Mouse (Mus musculus) embryonic facial prominence, embryonic 15.5 days (tissue): ENCODE measurements around the gene Sult6b2. TPM values are rescaled to one million over a fixed set of nuclear protein-coding genes. Genes with fewer than 3 reads are reported as not detected.

Experiments used
- ATAC-seq: fragments of 200-750 bp; cut with Nextera tagmentation; 2 replicates; pipeline ENCODE4 v1.8.0; 2017; ENCODE audit warnings: low read depth, moderate TSS enrichment; ENCODE audit not compliant: insufficient number of reproducible peaks, low FRiP score, low TSS enrichment
- H3K27ac ChIP-seq: fragments of 300-500 bp; sonication (generic); replicated peaks from 2 replicates; pipeline ENCODE4 v1.5.1; 2015; ENCODE audit warnings: mild to moderate bottlenecking, inconsistent platforms
- H3K27me3 ChIP-seq: fragments of 300-500 bp; sonication (generic); 2 replicates; pipeline ENCODE4 v1.6.1; 2015; ENCODE audit warnings: inconsistent platforms
- H3K36me3 ChIP-seq: fragments of 300-500 bp; sonication (generic); 2 replicates; pipeline ENCODE4 v1.6.1; 2015; ENCODE audit warnings: mild to moderate bottlenecking, inconsistent platforms
- H3K4me1 ChIP-seq: fragments of 300-500 bp; sonication (generic); 2 replicates; pipeline ENCODE4 v1.6.1; 2015; ENCODE audit warnings: inconsistent platforms
- H3K4me2 ChIP-seq: fragments of 300-500 bp; sonication (generic); replicated peaks from 2 replicates; pipeline ENCODE4 v1.6.1; 2015; ENCODE audit warnings: mild to moderate bottlenecking, inconsistent platforms
- H3K4me3 ChIP-seq: fragments of 300-500 bp; sonication (generic); replicated peaks from 2 replicates; pipeline ENCODE4 v1.5.1; 2015; ENCODE audit warnings: mild to moderate bottlenecking, inconsistent platforms
- H3K9ac ChIP-seq: fragments of 300-500 bp; sonication (generic); 2 replicates; pipeline ENCODE4 v1.6.1; 2015; ENCODE audit warnings: inconsistent platforms
- H3K9me3 ChIP-seq: fragments of 300-500 bp; sonication (generic); replicated peaks from 2 replicates; pipeline ENCODE4 v1.6.1; 2016; ENCODE audit warnings: inconsistent platforms
- WGBS: fragments of 180-500 bp; shearing (Covaris S2); methylation state at CpG from one replicate; pipeline ENCODE4 v1.1.7; 2015; 5-methylcytosine and 5-hydroxymethylcytosine counted together
- polyA plus RNA-seq: library from polyadenylated mRNA; unstranded; fragments of >200 nt; fragmentation: Nextera tagmentation; extraction: Ambion mirVana; gene quantifications from 2 replicates; pipeline ENCODE4 v1.2.1, GENCODE M21; 2015

Gene Sult6b2
- polyA plus RNA-seq, result not detected in 2 replicates

- Histone ChIP-seq H3K27me3 (no peaks in the 10 kb centered on the region), H3K9ac (no peak within 1 kb of the TSS), H3K9me3 (no peaks in the 10 kb centered on the region), H3K36me3 (no peaks in the 10 kb centered on the region), H3K4me1 (0 out of 2 replicates have a peak, but pooled peaks cover 7% of the 10 kb centered on the region), H3K27ac (no peak within 1 kb of the TSS), H3K4me2 (no peak within 1 kb of the TSS), H3K4me3 (no peak within 1 kb of the TSS)
- ATAC-seq, result no peak
These were observed at the start of gene Sult6b2 for GRCm38 (mm10) chr6:142804402-142804801. Gene Sult6b2 (minus strand): TSS chr6:142804502.

GRCm38 (mm10) chr6:142852419-142853377 lies 48.4 kb upstream of the Sult6b2 start:
- no peaks in the 10 kb centered on the region for H3K4me1 ChIP-seq
- 73% methylated on average over 6 of the region's 6 CpGs for WGBS
- H3K36me3 ChIP-seq, result no peaks in the 10 kb centered on the region
- no peaks in the 10 kb centered on the region for H3K27me3 ChIP-seq
- no peak overlapping the region for H3K4me3 ChIP-seq
- H3K9ac ChIP-seq, result no peak overlapping the region
- H3K4me2 ChIP-seq, result no peak overlapping the region
- no peaks in the 10 kb centered on the region for H3K9me3 ChIP-seq
- H3K27ac ChIP-seq, result no peak overlapping the region
- ATAC-seq, result no peak

DNA sequence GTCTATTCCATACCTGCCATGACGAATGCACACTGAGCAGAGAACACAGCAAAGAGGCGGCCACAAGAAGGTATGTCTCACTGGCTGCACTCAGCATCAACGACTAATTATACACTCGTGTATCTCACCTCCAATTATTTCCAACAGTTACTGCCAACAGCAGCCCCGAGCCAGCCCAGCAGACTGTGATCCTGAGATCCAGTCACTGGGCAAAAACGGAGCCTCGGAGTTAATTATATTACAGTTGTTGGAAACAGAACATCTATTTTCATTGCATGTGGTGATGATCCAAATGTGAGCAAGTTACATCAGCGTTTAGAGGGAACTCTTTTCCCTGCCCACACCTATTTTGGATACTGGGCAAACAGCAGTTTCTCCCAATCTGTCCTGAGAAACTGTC lies 46.1 kb upstream of the Sult6b2 start:
- Histone ChIP-seq H3K9me3 (no peaks in the 10 kb centered on the region), H3K27me3 (no peaks in the 10 kb centered on the region), H3K4me1 (no peaks in the 10 kb centered on the region), H3K4me3 (no peak overlapping the region), H3K9ac (no peak overlapping the region), H3K36me3 (no peaks in the 10 kb centered on the region), H3K4me2 (no peak overlapping the region), H3K27ac (no peak overlapping the region)
- no peak for ATAC-seq
- WGBS, result 72% methylated on average over 8 of the region's 8 CpGs

GRCm38 (mm10) chr6:142849326-142849725 lies 45.0 kb upstream of the Sult6b2 start:
- H3K4me3 ChIP-seq, result no peak overlapping the region
- H3K9me3 ChIP-seq, result no peaks in the 10 kb centered on the region
- no peaks in the 10 kb centered on the region for H3K4me1 ChIP-seq
- 60% methylated on average over 5 of the region's 5 CpGs for WGBS
- H3K4me2 ChIP-seq, result no peak overlapping the region
- H3K27me3 ChIP-seq, result no peaks in the 10 kb centered on the region
- no peaks in the 10 kb centered on the region for H3K36me3 ChIP-seq
- no peak overlapping the region for H3K9ac ChIP-seq
- ATAC-seq, result no peak
- H3K27ac ChIP-seq, result no peak overlapping the region

GRCm38 (mm10) chr6:142847914-142848674 lies 43.8 kb upstream of the Sult6b2 start:
- ATAC-seq, result no peak
- Histone ChIP-seq H3K36me3 (no peaks in the 10 kb centered on the region), H3K9ac (no peak overlapping the region), H3K4me2 (no peak overlapping the region), H3K4me3 (no peak overlapping the region), H3K27me3 (no peaks in the 10 kb centered on the region), H3K27ac (no peak overlapping the region), H3K9me3 (no peaks in the 10 kb centered on the region), H3K4me1 (no peaks in the 10 kb centered on the region)
- WGBS, result 75% methylated on average over 8 of the region's 8 CpGs

DNA sequence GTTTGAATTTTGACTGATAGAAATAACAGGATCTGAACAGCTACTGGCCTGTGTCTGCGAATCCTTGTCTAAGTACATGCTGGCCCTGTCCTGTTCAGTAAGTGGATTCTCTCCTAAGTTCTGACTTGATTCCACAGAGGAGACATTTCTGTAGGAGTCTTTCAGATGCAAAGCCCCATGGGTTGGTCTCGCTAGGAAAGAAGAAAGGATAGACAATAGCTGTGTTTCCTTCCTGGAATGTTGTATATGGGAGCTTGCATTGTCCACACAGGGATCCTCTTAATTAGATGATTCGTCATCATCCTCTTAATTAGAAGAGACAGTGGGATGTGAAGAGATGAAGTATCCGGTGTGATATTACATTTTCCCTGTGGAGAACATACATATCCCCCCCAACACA lies 42.6 kb upstream of the Sult6b2 start:
- Histone ChIP-seq H3K27ac (no peak overlapping the region), H3K27me3 (no peaks in the 10 kb centered on the region), H3K36me3 (no peaks in the 10 kb centered on the region), H3K9me3 (no peaks in the 10 kb centered on the region), H3K4me2 (no peak overlapping the region), H3K4me3 (no peak overlapping the region), H3K9ac (no peak overlapping the region), H3K4me1 (no peaks in the 10 kb centered on the region)
- no peak for ATAC-seq
- WGBS, result 84% methylated on average over 4 of the region's 4 CpGs

GRCm38 (mm10) chr6:142845066-142845465 lies 40.8 kb upstream of the Sult6b2 start:
- Histone ChIP-seq H3K36me3 (no peaks in the 10 kb centered on the region), H3K9me3 (no peaks in the 10 kb centered on the region), H3K9ac (no peak overlapping the region), H3K4me3 (no peak overlapping the region), H3K4me2 (no peak overlapping the region), H3K27me3 (no peaks in the 10 kb centered on the region), H3K4me1 (no peaks in the 10 kb centered on the region), H3K27ac (no peak overlapping the region)
- no peak for ATAC-seq
- 89% methylated on average over 4 of the region's 4 CpGs for WGBS

DNA sequence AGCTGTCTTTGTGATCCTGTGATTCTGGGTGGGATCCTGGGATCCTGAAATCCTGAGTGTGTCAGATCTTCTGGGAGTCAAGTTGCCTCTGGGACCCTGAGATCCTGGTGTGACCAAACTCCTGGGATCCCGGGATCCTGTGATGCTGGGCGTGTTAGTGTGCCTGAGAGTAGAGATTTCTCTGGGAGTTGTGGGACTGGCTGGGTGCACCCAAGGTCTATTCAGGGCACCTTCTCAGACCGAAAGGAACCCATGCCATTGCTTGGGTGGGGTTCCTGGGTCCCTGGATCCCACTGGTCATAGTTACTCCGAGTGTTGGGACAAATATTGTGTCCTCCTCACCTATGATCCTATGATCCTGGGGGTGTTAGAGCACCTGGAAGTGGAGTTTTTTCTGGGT lies 39.8 kb upstream of the Sult6b2 start:
- ATAC-seq, result no peak
- no peak overlapping the region for H3K27ac ChIP-seq
- H3K4me3 ChIP-seq, result no peak overlapping the region
- no peaks in the 10 kb centered on the region for H3K27me3 ChIP-seq
- H3K4me2 ChIP-seq, result no peak overlapping the region
- no peak overlapping the region for H3K9ac ChIP-seq
- WGBS, result 82% methylated on average over 4 of the region's 4 CpGs
- H3K4me1 ChIP-seq, result no peaks in the 10 kb centered on the region
- H3K36me3 ChIP-seq, result no peaks in the 10 kb centered on the region
- no peaks in the 10 kb centered on the region for H3K9me3 ChIP-seq

- Histone ChIP-seq H3K9me3 (no peaks in the 10 kb centered on the region), H3K4me3 (no peak overlapping the region), H3K27ac (no peak overlapping the region), H3K4me1 (no peaks in the 10 kb centered on the region), H3K9ac (no peak overlapping the region), H3K36me3 (no peaks in the 10 kb centered on the region), H3K4me2 (no peak overlapping the region), H3K27me3 (no peaks in the 10 kb centered on the region)
- ATAC-seq, result no peak
- WGBS, result 79% methylated on average over 1 of the region's 1 CpGs
These were observed 34.2 kb upstream of the Sult6b2 start for GRCm38 (mm10) chr6:142838501-142838900.

GRCm38 (mm10) chr6:142837326-142837725 lies 33.0 kb upstream of the Sult6b2 start:
- Histone ChIP-seq H3K4me1 (no peaks in the 10 kb centered on the region), H3K27ac (no peak overlapping the region), H3K27me3 (no peaks in the 10 kb centered on the region), H3K9ac (no peak overlapping the region), H3K4me2 (no peak overlapping the region), H3K9me3 (no peaks in the 10 kb centered on the region), H3K36me3 (no peaks in the 10 kb centered on the region), H3K4me3 (no peak overlapping the region)
- WGBS, result 77% methylated on average over 9 of the region's 9 CpGs
- ATAC-seq, result no peak

DNA sequence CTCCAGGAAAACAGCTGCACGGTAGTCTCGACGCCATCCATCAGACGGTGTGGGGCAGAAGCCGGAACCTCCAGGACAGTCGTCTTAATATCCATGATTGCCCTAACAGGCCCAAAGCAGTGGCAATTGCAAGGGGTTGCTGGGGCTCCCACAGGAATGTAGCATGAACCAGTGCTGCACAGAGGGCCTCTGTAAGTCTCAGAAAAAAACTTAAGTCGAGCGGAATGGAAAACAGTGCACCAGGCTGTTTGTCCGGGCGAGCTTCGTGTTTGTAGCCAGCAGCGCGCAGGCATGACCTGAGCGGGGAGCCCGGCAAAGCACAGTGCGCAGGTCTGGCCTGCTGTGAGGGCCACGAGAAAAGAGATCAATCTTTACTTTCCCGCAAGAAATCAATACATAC lies 31.4 kb upstream of the Sult6b2 start:
- H3K27ac ChIP-seq, result no peak overlapping the region
- no peak overlapping the region for H3K4me3 ChIP-seq
- no peak overlapping the region for H3K9ac ChIP-seq
- no peaks in the 10 kb centered on the region for H3K9me3 ChIP-seq
- no peaks in the 10 kb centered on the region for H3K36me3 ChIP-seq
- no peak for ATAC-seq
- H3K4me1 ChIP-seq, result no peaks in the 10 kb centered on the region
- 30% methylated on average over 18 of the region's 18 CpGs for WGBS
- no peaks in the 10 kb centered on the region for H3K27me3 ChIP-seq
- H3K4me2 ChIP-seq, result 0 out of 2 replicates have a peak overlapping the region, but pooled peaks have one; percentile 15
